Mouse (Mus musculus): ENCODE data around the gene Nes.
A peak's percentile ranks its signal among the peaks of the same experiment; 100 is the strongest.

The Nes gene

DNA sequence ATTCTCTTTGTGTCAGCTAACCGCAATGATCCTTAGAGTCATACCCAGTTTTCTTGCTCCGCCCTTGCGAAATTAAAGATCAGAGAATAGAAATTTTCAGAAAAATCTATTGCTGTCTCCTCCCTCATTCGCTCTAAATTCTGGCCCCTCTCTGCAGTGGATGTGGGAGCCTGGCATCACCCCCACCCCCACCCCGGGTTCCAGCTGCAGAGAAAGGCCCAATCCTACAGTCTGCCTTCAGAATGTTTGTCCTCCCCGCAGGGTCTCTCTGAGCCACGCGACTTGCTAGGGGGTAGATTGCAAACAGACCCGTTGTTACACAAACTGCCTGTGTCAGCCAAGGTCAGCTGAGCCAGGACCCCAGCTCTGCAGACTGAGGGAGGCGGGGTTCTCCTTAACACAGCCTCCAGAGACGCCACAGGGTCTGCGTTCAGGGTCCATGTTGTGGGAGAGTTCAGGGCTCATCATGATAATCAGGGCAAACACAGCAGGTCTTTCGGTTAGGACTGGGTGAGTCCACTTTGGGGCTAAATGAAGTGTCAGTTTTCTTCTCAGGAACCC, 20.8 kb upstream of the Nes start:
- DNase-seq (ENCODE audit: low read depth, low spot score): no peak

DNA sequence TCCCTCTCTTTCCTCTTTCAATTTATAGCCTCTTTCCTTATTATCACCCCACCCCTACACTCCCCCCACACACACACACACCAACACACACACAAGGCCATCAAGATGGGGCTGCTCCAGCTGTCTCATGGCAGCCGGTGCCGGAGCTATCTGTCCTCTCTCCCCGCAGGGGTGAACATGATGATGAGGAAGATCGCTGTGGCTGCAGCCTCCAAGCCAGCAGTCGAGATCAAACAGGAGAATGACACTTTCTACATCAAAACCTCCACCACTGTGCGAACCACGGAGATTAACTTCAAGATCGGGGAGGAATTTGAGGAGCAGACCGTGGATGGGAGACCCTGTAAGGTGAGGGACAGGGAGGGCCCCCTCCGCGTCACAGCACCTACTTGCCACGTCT, 18.9 kb upstream of the Nes start:
- no peak for DNase-seq (ENCODE audit: low read depth, low spot score)

DNA sequence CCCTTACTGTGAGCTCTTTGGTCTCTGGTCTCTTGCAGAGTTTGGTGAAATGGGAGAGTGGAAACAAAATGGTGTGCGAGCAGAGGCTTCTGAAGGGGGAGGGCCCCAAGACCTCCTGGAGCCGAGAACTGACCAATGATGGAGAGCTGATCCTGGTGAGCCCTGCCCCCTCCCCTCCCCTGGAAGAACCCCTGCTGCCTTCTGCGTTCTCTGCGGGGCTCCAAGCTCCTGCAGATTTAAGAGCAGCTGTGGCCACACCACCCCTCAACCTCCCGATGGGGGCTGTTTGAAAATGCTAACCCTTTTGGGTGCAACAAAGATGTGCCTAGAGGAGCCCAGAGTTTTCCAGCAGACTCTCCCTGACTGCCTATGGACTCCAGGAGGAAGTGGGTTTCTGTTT, 18.4 kb upstream of the Nes start:
- DNase-seq (ENCODE audit: low read depth, low spot score): no peak

- no peak for DNase-seq (ENCODE audit: low read depth, low spot score)
These were observed 12.8 kb upstream of the Nes start for GRCm38 (mm10) chr3:87958056-87958455.

DNA sequence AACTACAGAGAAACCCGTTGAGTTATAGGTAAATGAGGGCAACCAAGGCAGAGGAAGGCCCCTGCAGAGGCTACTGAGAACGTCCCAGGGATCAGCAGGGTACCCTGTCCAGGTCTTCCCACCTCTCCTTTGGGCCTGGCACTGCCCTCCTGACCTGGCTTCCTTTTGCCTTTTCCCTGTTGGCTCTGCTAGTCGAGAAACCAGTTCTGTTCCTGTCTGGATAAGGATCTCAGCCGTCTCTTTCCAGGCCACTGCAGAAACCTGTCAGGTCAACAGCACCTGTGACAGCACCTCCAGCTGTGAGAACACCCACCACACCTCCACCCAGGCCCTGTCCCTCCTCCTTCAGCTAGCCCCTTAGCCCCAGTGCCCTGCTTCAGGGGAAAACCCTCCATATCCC, 12.4 kb upstream of the Nes start:
- DNase-seq (ENCODE audit: low read depth, low spot score): no peak

DNA sequence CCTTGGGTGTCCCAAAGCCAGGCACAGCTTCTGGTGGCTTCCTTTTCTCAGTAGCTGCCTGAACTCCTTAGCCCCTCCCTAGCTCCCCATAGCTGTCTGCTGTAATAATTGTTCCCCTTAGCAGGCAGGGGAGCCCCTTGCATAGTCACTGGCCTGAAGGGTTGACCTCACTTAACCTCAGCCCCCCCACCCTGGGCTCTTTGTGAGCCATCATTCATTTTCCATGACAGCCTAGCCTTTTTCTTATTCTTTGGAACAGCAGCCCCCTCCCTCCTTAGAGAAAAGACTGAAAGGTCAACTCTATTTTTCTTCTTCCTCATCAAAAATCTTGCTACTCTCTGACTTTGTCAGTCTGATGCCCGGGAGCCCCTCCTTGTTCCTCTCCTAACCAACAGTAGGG, 11.9 kb upstream of the Nes start:
- no peak for DNase-seq (ENCODE audit: low read depth, low spot score)

DNA sequence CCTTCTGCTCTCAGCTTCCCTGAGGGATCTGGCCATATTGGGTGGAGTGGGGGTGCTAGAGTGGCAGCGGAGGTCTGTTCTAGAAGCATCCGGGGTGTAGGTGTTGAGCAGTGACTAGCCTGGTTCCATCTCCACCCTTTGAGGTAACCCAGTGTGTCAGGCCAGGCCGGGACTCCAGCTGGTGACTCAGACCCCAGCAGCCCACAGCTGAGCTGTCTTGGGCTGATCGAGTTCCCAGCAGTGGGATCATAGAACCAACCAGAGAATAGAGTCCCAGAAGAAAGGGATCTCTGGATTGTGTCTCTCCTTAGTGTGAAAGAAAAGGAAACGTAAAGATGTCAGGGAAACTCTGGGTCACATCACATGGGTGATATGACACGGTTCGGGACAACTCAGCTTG, 11.5 kb upstream of the Nes start:
- DNase-seq (ENCODE audit: low read depth, low spot score): no peak

- DNase-seq (ENCODE audit: low read depth, low spot score): no peak
These were observed 10.7 kb upstream of the Nes start for GRCm38 (mm10) chr3:87960191-87960585.

DNA sequence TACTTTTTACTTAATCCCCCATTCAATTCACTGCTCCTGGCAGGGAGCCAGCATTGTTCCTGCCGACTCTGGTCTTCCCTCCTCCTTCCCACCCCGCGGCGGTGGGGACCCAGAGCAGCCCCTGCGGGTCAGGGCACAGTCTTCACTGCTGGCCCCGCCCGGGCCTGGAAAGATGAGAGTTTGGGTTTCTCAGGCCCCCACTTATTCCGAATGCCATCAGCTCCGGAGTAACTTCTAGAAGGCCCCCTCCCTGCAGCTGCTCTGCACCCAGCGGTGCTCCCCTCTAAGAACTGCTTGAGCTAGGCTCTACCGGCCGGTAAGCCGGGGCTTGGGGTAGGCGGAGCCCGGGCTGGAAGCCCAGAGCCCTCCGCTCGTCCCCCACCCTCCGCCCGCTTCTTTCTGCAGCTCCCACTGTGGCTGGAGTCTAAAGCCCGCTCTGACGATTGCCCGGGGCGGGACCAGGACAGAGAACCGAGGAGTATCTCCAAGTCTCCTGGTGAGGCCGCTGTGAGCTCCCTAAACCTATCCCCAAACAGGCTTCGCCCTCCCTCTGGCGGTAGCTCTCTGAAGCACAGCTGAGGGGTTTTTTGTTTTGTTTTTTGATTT, 10.2 kb upstream of the Nes start:
- DNase-seq (ENCODE audit: low read depth, low spot score): peak; percentile 58

DNA sequence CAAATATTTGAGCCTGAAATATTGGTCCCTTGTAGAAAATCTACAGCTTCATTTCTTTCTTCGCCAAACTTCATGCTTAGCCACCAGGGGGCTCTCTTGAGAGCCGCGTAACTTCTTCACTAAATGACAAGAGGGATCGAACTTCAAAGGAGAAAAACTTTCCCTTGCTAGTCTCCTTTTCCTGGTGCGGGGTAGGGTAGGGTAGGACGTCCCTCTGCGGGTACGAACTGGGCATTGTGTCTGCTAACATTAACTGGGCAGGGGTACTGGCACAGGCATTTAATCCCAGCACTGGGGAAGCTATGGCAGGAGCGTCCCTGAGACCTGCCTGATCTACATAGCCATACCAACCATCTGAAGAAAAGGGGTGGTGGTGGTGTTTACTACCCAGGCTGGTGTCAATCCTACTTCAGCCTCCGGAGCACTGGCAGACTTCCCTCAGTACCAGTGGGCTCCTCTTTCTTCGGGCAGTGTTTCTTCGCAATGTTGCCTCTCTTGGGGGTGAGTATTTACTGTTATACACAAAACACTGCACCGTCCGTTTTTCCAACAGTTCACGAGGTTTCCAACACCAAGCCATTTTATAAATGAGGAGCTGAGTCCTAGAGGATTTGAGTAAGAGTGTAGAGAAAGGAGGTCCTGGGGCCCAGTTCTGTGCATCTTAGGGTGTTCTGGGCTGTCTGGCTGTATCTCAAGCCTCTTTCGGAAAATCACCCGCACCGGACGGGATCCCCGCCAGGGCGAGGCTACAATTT, 517 bp upstream of the Nes start:
- DNase-seq (ENCODE audit: low read depth, low spot score): peak; percentile 26

DNA sequence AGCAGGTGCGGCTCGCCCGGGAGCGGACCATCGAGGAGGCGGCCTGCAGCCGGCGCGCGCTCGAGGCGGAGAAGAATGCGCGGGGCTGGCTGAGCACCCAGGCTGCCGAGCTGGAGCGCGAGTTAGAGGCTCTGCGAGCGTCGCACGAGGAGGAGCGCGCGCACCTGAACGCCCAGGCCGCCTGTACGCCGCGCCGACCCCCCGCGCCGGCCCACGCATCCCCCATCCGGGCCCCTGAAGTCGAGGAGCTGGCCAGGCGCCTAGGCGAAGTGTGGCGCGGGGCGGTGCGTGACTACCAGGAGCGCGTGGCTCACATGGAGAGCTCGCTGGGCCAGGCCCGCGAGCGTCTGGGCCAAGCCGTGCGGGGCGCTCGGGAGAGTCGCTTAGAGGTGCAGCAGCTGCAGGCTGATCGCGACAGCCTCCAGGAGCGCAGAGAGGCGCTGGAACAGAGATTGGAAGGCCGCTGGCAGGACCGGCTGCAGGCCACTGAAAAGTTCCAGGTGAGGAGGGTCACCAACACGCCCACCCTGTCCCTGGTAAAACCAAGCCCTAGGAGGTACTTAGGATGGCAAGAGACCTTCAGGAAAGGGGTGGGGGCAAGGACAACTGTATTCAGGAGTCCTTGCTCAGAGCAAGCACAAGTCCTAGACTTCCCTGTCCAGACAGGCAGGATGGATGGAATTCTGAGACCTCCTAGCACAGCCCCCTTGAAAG, 768 bp downstream of the Nes start:
- DNase-seq (ENCODE audit: low read depth, low spot score): no peak

GRCm38 (mm10) chr3:87972203-87972664, 1.4 kb downstream of the Nes start:
- no peak for DNase-seq (ENCODE audit: low read depth, low spot score)

DNA sequence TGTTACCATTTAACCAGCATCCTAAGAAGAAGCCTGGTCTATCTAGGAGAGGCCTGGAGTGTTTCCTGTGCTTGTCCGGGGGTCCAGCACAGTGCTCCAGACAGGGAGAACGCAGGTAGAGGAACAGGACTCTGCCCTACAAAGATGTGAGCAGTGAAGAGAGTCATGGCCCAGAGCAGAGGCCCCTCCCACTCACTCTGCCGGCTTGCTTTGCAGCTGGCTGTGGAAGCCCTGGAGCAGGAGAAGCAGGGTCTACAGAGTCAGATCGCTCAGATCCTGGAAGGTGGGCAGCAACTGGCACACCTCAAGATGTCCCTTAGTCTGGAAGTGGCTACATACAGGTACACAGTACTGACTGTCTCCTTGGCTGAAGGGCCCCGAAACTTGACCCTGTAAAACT, 1.9 kb downstream of the Nes start:
- no peak for DNase-seq (ENCODE audit: low read depth, low spot score)

DNA sequence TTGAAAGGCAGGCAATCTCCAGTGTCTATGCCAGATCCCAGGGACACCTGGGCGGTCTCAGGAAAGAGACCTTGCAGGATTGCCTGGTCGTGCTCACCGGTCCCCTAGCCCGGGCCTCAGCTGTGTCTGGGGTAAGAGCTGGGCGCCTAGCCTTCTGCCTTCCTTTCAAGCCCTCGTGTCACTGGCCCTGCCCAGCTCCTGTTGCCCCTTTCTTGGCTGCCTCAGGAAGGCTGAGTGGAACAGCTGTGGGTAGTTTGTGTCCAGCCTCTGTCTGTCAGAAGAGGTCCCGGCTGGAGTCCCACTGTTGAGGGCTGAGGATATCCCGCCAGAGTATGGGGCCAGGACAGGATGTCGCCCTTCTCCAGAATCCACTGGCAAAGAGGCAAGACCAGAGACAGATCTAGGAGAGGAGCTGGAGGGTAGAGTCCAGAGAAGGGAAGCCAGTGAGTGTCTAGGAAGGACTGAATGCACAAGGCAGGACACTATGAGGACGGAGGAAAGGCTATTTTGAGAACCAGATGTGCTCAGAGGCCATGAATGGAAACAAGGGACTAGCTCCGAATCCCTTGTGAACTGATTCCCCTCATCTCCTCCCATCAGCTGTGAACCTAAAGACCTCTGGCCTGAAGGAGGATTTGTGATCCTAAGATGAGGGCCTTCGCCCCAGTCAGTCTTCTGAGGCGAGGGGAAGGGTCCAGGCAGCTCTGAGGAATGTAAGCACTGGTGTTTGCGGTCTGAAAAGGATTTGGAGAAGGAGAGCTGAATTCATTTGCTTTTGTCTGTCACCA, 2.9 kb downstream of the Nes start:
- DNase-seq (ENCODE audit: low read depth, low spot score): no peak

GRCm38 (mm10) chr3:87974381-87974987, 3.6 kb downstream of the Nes start:
- no peak for DNase-seq (ENCODE audit: low read depth, low spot score)

GRCm38 (mm10) chr3:87979493-87979892, 8.6 kb downstream of the Nes start:
- DNase-seq (ENCODE audit: low read depth, low spot score): no peak

- no peak for DNase-seq (ENCODE audit: low read depth, low spot score)
These were observed 9.2 kb downstream of the Nes start for GRCm38 (mm10) chr3:87980085-87980484.

DNA sequence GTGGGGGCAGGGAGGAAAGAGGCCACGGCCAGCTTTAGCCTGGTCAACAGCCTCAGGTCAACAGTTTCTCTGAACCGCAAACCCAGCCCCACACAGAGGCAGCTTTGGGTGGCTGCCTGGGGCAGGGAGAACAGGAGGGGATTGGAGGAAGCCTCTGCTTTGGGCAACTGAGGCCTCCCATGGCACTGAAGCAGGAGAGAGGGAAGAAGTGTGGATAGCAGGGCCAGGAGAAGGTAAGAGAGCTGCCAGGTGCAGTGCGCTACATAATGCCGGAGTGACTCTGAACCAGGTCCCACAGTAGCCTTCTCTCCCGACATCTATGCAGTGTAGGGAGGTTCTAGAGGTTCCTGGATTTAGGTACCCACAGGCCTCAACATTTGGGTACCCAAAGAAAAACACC, 9.8 kb downstream of the Nes start:
- DNase-seq (ENCODE audit: low read depth, low spot score): no peak

GRCm38 (mm10) chr3:87981214-87981760, 10.4 kb downstream of the Nes start:
- DNase-seq (ENCODE audit: low read depth, low spot score): no peak

- DNase-seq (ENCODE audit: low read depth, low spot score): no peak
These were observed 11.3 kb downstream of the Nes start for GRCm38 (mm10) chr3:87981894-87982835.

Data from retina, adult 2 months (tissue).